Mouse (Mus musculus): Measurements from ENCODE around the gene Fam160b1. TPM values are rescaled to one million over a fixed set of nuclear protein-coding genes. Genes with fewer than 3 reads are reported as not detected.

Gene Fam160b1
- 14.5 TPM for polyA plus RNA-seq (2014; fragmentation: Illumina TruSeq; extraction: RNeasy Lipid Tissue Mini Kit (QIAGEN cat#74804); ENCODE audit: low read depth, low replicate concordance)

GRCm38 (mm10) chr19:57360341-57361130 lies at the start of gene Fam160b1:
Gene Fam160b1, plus strand, starts transcription at chr19:57360680.

GRCm38 (mm10) chr19:57314346-57315012 lies 46.0 kb upstream of the Fam160b1 start, which contains the start of gene Ablim1:
Gene Ablim1, minus strand, starts transcription at chr19:57314919.

Other genes with a start within 250 kb of the Fam160b1 start
- 65.0 TPM for gene Ablim1, start 45.8 kb upstream of the Fam160b1 start, polyA plus RNA-seq (2014; fragmentation: Illumina TruSeq; extraction: RNeasy Lipid Tissue Mini Kit (QIAGEN cat#74804); ENCODE audit: low read depth, low replicate concordance)
- gene Trub1, start 92.2 kb downstream of the Fam160b1 start, polyA plus RNA-seq (2014; fragmentation: Illumina TruSeq; extraction: RNeasy Lipid Tissue Mini Kit (QIAGEN cat#74804); ENCODE audit: low read depth, low replicate concordance) = 12.7 TPM

All from adipose tissue, adult 10 weeks (tissue).